Mouse (Mus musculus) urinary bladder, postnatal 36 days (tissue): ENCODE results near the gene Vmn2r39.
"Not testable (repeated sequence)": the region's sequence is repeated elsewhere in the genome, so short reads cannot be mapped to it uniquely, and the experiment has no call there.

Experiments
- DNase-seq, 2 experiments: peaks; one replicate each; pipeline ENCODE4 v3.0.0; 2022; ENCODE audit warnings: low spot score in 2 of 2, mixed read lengths in 1 of 2

Gene Vmn2r39

DNA sequence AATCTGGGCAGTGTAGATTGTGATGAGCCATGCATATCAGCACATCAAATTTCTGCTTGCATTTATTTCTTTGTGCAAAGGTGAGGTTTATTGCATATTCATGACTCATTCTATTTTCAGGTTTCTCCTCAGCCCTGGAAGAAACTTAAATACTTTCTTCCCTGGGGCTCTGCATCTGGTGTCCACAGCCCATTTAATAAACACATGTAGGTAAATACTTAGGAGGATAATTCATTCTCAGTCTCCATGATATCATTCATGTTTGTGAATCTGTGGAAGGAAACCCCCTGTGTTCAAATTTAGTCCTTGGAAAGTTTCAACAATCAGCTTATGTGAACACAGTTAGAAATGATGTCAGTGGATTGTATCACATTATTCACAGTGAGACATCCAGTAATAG lies at the start of gene Vmn2r39:
Gene Vmn2r39 (minus strand): TSS at position 101 of the 400 bp plus-strand sequence.
- DNase-seq, result not testable (repeated sequence)

DNA sequence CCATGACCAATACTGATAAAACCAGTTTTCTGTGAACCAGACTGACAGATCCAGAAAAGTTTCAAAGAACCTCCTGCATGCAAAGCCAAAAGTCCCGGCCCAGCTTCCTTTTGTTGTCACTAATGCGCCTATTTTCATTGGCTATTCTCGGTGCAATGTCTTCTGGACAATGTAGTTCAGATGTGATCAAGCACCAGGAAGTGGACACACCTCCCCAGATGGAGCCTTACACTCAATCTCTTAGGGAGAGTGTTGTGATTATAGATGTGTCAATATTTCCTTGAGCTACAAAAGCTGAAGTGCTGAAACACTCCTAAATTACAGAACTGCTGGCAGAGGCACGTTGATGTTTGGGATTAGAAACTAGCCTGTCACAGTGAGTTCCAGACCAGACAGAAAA lies 34.8 kb upstream of the Vmn2r39 start:
- DNase-seq, result not testable (repeated sequence)
